Mouse (Mus musculus) brain, embryonic 14.5 days (tissue): ENCODE results near the gene Ceacam19. TPM values are rescaled to one million over a fixed set of nuclear protein-coding genes. Genes with fewer than 3 reads are reported as not detected.

ENCODE experiments used
- DNase-seq: peaks from one replicate; pipeline ENCODE4 v3.0.0-alpha.2; 2011; ENCODE audit warnings: low read depth
- CTCF ChIP-seq: fragments of 200-500 bp; IDR thresholded peaks from 2 replicates; pipeline ENCODE4 v1.5.1; 2012; ENCODE audit warnings: inconsistent platforms, mild to moderate bottlenecking, moderate library complexity, borderline replicate concordance; ENCODE audit not compliant: insufficient read depth, insufficient read length; ENCODE audit errors: extremely low read depth
- POLR2A ChIP-seq: fragments of 200-500 bp; IDR thresholded peaks from 2 replicates; pipeline ENCODE4 v1.6.1; 2012; ENCODE audit warnings: mild to moderate bottlenecking, inconsistent platforms, borderline replicate concordance; ENCODE audit not compliant: poor library complexity, insufficient read depth, insufficient read length, severe bottlenecking; ENCODE audit errors: extremely low read depth
- polyA plus RNA-seq: library from polyadenylated mRNA; depleted of rRNA; stranded (reverse); fragments of >200 nt; gene quantifications from 2 replicates; pipeline ENCODE4 v1.2.3, GENCODE M21; 2012

The Ceacam19 gene
- polyA plus RNA-seq, 1 experiment: 0.03 TPM

DNA sequence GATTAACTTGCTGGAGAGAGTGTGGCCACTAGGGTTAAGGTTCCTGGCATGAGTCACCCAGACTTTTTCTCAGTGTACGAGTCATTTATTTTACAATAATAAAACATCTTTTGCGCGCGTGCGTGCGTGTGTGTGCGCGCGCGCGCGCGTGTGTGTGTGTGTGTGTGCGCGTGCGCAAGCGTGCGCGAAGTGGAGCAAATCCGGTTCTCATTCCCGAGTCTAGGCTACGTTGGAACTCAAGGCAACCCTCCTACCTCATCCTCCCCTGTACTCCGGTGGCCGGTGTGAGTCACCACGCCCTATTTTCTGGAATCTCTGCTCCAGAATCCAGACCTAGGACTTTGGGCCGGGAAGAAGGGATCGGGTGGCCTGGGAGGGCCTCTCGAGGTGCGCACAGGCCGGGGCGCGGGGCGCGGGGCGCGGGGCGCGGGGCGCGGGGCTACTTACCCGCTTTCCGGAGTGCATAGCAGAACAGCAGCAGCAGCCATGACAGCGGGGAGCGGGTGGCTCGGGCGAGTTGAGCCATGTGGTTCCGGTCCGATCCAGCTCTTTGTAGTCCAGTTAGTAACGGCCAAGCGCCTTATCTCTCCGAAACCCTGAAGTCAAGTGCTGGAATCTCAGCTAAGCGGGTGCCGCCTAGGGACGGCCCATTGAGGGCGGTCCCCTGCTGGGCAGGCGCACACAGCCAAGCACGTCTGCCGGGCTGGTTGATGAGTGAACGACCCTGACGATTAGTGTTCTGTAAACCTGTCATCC is 32.9 kb upstream of the Ceacam19 start, which contains the start of gene Pvr:
Gene Pvr (minus strand): TSS at position 655 of the 756 bp plus-strand sequence.
- TF ChIP-seq POLR2A: no peak
- peak; percentile 10; the same call in 1 of the 2 replicates for TF ChIP-seq CTCF
- peak; percentile 86 for DNase-seq

DNA sequence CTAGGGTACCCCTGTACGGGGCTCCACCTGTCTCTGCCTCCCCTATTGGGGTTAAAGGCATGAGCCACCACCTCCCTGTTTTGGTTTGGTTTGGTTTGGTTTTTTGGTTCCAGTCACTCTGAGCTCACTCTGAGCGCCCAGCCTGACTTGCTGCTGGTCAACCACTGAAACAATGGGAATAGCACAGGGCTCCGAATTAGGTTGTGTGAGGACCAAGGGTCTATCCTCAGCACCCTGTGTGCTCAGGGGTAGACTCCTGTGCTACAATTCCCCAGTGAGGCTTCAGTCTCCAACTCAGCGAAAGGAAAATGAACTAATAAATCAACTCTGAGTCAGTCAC is 32.4 kb upstream of the Ceacam19 start:
- TF ChIP-seq CTCF (no peak), POLR2A (no peak)
- DNase-seq: no peak

DNA sequence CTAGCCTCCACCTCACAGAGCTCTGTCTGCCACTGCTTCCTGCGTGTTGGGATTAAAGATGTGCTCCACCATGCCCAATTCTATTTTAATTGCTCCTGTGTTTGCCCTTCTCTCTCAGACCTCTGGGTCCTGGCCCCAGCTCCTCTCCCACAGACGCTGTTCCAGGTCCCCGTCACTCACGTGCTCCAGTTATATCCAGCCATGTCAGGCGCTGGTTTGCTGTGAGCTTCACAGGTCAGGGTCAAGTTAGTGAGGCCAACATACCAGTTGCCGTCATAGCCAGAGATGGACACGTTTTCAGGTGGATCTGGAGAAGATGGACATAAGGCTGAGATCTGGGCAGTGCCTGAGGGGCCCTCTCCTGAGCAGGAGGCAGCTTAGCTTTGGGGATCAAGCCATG is 26.8 kb upstream of the Ceacam19 start:
- no peak for TF ChIP-seq CTCF
- no peak for TF ChIP-seq POLR2A
- DNase-seq: no peak

DNA sequence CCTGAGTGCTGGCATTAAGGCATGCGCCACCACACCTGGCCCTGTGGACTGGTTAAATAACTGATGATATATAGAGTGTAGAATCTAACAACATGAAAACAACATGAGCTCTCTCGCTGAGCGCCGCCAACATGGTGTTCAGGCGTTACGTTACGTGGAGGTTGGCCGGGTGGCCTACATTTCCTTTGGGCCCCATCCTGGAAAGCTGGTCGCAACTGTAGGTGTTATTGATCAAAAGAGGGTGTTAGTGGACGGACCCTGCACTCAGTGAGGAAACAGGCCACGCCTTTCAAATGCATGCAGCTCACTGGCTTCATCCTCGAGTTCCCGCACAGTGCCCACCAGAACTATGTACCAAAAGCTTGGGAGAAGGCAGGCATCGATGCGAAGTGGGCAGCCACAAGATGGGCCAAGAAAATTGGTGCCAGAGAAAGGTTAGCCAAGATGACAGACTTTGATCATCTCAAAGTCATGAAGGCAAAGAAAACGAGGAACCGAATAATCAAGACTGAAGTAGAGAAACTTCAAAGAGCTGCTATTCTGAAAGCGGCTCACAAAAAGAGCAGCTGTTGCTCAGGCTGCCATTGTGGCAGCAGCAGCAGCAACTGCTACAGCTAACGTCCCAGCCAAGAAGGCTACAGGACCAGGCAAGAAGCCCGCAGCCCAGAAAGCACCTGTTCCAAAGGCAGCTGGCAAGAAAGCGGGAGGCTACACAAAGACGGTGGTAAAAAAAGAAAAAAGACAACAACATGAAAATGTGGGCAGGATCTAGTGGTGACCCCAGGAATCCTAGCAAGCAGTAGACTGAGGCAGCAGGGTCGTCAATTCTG is 24.1 kb upstream of the Ceacam19 start:
- DNase-seq: peak; percentile 27
- no peak for TF ChIP-seq CTCF
- no peak for TF ChIP-seq POLR2A

DNA sequence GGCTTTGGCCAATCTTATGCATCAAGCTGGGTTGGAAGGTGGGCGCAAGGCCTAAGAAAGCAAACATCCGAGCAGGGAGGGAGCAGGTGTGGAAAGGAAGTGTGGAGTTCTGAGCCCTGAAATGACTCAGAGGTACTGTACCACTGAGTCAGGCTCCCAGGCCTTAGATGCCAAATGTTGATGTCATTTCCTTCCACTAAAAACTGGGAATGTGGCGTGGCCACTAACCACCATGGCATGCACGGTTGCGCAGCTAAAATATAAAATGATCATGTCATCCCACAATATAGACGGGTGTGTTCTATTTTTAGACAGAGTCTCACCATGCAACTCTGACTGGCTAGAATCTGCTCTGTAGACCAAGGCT is 23.5 kb upstream of the Ceacam19 start:
- no peak for TF ChIP-seq CTCF
- no peak for TF ChIP-seq POLR2A

DNA sequence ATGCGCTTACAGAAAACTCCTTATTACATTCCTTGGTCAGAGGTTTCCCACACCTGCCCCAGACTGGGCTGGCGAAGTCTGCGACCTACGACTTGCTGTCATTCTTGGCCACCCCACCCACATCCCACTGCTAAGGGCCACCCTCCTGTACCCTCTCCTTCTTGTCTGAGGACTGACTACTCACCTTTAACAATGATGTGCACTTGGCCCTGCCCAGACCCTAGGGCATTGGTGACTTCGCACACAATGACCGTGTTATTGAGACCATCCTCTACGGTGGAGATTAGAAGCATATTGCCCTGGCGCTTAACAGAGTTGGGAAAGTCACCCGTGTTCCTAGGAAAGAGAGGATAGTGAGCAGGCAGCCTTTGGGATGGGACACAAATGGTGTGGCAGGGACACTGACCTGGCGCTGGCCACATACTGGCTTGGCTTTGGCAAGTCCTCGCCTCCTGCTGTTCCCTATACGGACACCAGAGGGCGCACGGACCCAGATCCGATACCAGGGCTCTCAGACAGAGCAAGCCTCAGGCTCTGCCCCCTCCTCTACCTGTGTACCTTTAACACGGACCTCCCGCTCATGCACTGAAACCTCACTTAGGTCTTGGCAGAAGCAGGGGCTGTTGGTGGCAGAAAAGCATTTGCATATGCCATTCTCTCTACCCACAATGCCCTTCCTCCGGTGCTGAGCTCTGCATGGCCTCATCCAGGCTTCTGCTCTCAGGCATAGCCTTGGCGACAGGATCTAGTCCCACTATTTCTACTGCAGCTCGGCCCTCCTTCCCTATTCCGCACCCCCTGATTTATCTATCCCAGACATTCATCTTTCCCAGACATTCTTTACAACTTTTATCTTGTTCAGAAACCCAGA is 22.9 kb upstream of the Ceacam19 start:
- DNase-seq: peak; percentile 74
- TF ChIP-seq CTCF (peak; percentile 93), POLR2A (no peak)

More for the DNA sequence above, 23.5 kb upstream of the Ceacam19 start:
- DNase-seq: no peak

DNA sequence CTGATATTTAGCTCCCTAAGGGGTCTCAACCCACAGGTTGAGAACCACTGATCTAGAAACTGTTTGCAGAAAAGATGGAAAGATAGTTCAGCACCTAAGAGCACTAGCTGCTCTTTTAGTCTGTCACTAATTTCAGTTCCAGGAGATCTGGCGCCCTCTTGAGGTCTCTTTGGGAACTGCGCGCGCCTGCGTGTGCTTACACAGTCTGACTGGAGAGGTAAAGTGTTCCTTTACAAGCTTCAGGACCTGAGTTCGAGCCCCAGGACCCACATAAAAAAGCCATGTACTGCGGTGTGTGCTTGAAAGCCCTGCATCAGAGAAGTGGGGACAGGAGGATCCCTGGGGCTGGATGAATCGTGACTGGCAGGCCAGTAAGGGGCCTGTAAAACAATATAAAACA is 2.1 kb upstream of the Ceacam19 start:
- DNase-seq: peak; percentile 10

DNA sequence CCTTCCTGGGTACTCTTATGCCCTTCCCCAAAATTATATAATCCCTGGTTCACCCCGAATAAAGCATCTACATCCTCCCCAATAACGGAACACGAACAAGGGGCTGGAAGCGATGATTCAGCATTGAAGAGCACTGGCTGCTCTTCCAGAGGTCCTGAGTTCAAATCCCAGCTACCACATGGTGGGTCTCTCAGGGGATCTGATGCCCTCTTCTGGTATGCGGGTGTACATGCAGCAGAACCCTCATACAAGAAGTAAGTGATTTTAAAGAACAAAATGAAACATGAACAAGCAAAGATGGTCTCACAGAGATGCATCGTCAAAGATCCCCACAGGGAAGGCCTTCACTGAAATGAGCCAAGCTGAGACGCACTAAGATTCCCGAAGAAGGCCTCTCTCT is 7.0 kb downstream of the Ceacam19 start:
- no peak for TF ChIP-seq CTCF
- TF ChIP-seq POLR2A: no peak
- DNase-seq: no peak

More for the DNA sequence above, 2.1 kb upstream of the Ceacam19 start:
- TF ChIP-seq CTCF (peak; percentile 59; the same call in 1 of the 2 replicates), POLR2A (no peak)

DNA sequence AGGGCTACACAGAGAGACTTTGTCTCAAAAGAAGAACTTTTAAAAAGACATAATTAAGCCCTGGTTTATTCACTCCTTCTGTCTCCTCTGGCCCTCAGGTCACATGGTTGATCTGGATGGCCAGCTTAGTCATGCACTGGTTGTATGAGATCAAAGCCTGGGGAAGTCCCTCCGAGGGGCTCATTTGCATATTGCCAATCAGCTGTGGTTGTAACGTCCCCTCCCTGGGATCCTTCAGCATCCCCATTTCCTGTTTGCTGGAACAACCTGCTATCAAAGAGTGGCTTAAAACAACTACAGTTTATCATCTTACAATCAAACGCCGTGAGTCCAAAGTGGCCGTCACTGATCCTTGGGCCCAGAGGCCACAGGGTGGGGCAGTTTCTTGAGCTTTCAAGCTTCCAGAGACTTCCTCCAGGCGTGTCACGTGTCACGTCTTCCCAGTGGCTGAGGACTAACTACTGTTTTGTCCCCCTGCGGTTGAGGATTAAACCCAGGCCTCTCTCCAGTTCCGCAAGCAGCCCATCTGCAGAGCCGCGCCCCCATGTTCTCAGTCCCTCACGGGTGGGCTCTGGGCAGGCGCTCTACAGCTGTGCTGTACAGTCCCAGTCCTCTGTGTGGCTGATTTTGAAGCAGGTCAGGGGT is 10.9 kb downstream of the Ceacam19 start:
- TF ChIP-seq POLR2A: no peak
- no peak for TF ChIP-seq CTCF
- DNase-seq: no peak

DNA sequence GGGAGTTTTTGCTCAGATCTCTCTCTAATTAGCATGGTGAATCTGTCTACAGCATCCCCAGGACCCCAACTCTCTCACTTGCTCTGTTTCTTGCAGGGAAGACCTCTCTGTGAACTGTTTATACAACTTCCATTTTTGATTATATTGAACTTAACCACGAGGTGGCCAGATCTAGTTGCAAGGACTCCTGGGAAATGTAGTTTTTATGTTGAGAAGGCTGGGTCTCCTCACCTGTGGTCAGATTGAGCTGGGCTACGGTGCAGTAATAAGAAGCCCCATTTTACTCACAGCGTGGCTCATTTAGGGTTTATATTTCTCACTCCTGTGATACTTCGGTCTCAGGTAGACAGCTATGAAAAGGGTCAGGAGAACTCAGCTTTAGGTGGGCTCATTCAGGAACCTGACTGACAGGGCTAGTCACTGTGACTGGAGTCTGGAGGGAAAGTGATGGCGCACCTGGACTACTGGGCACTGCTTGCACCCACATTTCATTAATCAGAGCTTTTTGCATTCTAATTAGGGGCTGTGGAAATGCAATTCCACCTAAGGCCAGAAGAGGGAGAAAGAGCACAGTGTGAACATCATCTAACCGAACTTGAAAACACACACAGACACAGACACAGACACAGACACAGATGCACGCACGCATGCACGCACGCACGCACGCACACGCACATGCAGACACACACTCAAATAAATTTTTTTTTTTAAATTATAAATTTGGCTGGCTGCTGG is 11.7 kb downstream of the Ceacam19 start:
- TF ChIP-seq POLR2A (no peak), CTCF (peak; percentile 56; the same call in 1 of the 2 replicates)

DNA sequence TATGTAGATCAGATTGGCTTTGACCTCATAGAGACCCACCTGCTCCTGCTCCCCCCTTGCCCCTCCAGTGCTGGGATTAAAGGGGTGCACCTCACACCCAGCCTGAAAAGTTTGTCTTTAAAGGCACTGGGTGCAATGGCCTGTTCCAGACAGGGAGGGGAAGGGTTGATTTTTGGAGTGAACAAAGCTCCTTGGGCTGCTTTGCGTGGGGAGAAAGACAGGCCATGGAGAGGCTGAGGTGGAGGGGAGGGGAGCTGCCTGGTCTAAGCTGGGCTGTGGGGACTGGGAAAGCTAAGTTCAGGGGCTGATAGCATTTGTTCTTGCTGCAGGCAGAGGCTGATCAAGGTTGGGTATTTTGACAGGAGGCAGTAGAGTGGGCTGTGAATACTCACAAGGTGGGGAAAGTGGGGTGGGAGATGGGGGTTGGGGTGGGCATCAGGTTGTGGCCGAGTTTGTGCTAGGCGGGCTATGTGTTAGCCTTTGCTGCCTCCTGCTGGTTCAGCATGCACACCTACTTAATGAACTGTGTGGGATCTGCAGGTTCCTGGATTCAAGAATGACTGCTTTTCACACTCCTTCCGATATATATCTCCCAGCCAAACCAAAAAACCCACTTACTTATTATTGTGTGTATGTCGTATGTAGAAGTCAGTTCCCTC is 15.7 kb downstream of the Ceacam19 start:
- TF ChIP-seq POLR2A (no peak), CTCF (peak; percentile 55; the same call in 1 of the 2 replicates)
- peak; percentile 24 for DNase-seq

More for the DNA sequence above, 11.7 kb downstream of the Ceacam19 start:
- DNase-seq: peak; percentile 49

DNA sequence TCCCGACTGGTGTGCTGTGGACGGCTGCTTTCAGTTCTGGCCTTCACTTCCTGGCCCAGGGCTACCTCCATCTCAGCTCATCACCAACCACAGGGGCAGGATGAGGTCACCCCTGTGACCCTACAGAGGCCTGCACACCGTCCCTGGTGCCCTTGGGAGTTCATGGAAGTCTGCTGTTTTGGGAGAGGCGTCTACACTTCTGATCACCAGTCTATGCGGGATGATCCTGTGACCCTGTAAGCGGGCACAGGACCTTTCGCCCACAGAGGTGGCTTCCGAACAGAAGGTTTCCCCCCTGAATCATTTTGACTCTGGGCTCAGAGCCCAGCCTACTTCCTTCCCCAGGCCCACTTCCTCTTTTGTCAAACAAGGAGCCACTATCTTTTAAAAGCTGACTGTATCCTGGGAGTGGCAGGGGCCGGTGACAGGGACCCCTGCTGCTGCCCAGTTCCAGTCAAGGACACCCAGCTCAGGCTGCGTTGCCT is 16.6 kb downstream of the Ceacam19 start:
- DNase-seq: no peak
- TF ChIP-seq POLR2A (no peak), CTCF (no peak)
